Mouse (Mus musculus) myocyte (in vitro differentiated cells): ENCODE measurements at regions not wholly inside any gene's neighbourhood (a gene's known extent, or its start where the extent isn't known, plus 50 kb on each side); places are given as distances from the start of the nearest gene placed in this dataset.

Experiments
- CEBPB ChIP-seq: IDR thresholded peaks from 2 replicates; pipeline ENCODE4 v1.6.1; 2011; ENCODE audit warnings: mild to moderate bottlenecking, moderate library complexity; ENCODE audit not compliant: poor library complexity, insufficient read depth, severe bottlenecking
- E2F4 ChIP-seq: IDR thresholded peaks from one replicate; pipeline ENCODE4 v1.6.1; 2011; ENCODE audit warnings: mild to moderate bottlenecking, control low read depth, moderate library complexity; ENCODE audit not compliant: insufficient read depth
- MAX ChIP-seq: IDR thresholded peaks from one replicate; pipeline ENCODE4 v1.6.1; 2011; ENCODE audit warnings: low read depth, mild to moderate bottlenecking, control low read depth
- MYOD1 ChIP-seq, 3 experiments: IDR thresholded peaks; one replicate each; pipeline ENCODE4 v1.6.1; 2011; ENCODE audit warnings: control low read depth in 2 of 3, low read depth in 2 of 3, mild to moderate bottlenecking in 2 of 3, moderate library complexity in 1 of 3; ENCODE audit not compliant: insufficient read length in 2 of 3, control insufficient read depth in 1 of 3
- MYOG ChIP-seq, 3 experiments: IDR thresholded peaks; one replicate each; pipeline ENCODE4 v1.6.1; 2011; ENCODE audit warnings: control low read depth in 2 of 3, low read depth in 2 of 3, mild to moderate bottlenecking in 2 of 3; ENCODE audit not compliant: insufficient read length in 2 of 3, control insufficient read depth in 1 of 3, insufficient read depth in 1 of 3
- POLR2A ChIP-seq: IDR thresholded peaks from one replicate; pipeline ENCODE4 v1.6.1; 2011; ENCODE audit warnings: low read depth, mild to moderate bottlenecking, control low read depth, moderate library complexity; ENCODE audit not compliant: insufficient read length
- POLR2AphosphoS2 ChIP-seq: IDR thresholded peaks from one replicate; pipeline ENCODE4 v1.6.1; 2011; ENCODE audit warnings: low read depth, control low read depth; ENCODE audit not compliant: insufficient read length
- SRF ChIP-seq: IDR thresholded peaks from one replicate; pipeline ENCODE4 v1.6.1; 2011; ENCODE audit warnings: low read depth; ENCODE audit not compliant: control insufficient read depth, insufficient read length
- TCF12 ChIP-seq: IDR thresholded peaks from one replicate; pipeline ENCODE4 v1.6.1; 2011; ENCODE audit warnings: mild to moderate bottlenecking, control low read depth; ENCODE audit not compliant: poor library complexity, insufficient read depth, severe bottlenecking
- TCF3 ChIP-seq: IDR thresholded peaks from one replicate; pipeline ENCODE4 v1.6.1; 2011; ENCODE audit warnings: low read depth, control low read depth; ENCODE audit not compliant: insufficient read length
- USF1 ChIP-seq: IDR thresholded peaks from one replicate; pipeline ENCODE4 v1.6.1; 2011; ENCODE audit warnings: low read depth, mild to moderate bottlenecking, control low read depth, moderate library complexity

DNA sequence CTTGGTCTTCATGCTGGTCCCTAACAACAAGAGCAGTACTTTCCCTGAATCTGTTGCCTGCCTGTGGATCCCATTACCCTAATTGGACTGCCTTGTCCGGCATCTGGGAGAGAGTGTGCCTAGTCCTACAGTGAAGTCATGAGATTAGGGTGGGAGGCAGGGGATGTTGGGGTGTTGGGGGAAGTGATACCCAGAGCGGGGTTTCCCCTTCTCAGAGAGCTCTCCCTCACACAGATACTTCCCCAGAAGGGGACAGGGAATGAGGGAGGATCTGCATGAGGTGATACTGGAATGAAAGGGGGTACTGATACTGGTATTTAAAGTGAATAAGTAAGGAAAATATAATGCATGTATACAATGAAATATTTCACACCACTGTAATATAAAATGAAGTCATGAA, 270.1 kb downstream of the Gm21750 start:
- TF ChIP-seq E2F4 (no peak), POLR2A (no peak), TCF12 (no peak), MYOD1 (IDR thresholded peaks at IDR 0.05; ENCODE audit: control insufficient read depth in 1 of 3, insufficient read length in 2 of 3, low read depth in 2 of 3) (no peak), USF1 (no peak), POLR2AphosphoS2 (no peak), SRF (no peak), MAX (no peak), MYOG (IDR thresholded peaks at IDR 0.05; ENCODE audit: control insufficient read depth in 1 of 3, insufficient read depth in 1 of 3, insufficient read length in 2 of 3, low read depth in 2 of 3) (no peak), CEBPB (no peak), TCF3 (no peak)
